Mouse (Mus musculus) forebrain, embryonic 11.5 days (tissue): ENCODE results near the gene Nav2. TPM values are rescaled to one million over a fixed set of nuclear protein-coding genes. Genes with fewer than 3 reads are reported as not detected.

ENCODE experiments used
- ATAC-seq: fragments of 200-750 bp; cut with Nextera tagmentation; replicated peaks from 2 replicates; pipeline ENCODE4 v1.8.0; 2017; ENCODE audit warnings: moderate TSS enrichment; ENCODE audit not compliant: low FRiP score
- DNase-seq: peaks from one replicate; pipeline ENCODE4 v3.0.0-alpha.2; 2017; ENCODE audit warnings: low spot score
- H3K27ac ChIP-seq: fragments of 300-500 bp; sonication (generic); 2 replicates; pipeline ENCODE4 v1.5.1; 2014; ENCODE audit warnings: low read depth, low read length
- H3K27me3 ChIP-seq: fragments of 300-500 bp; sonication (generic); 2 replicates; pipeline ENCODE4 v1.6.1; 2014; ENCODE audit warnings: mild to moderate bottlenecking, low read length, mixed read lengths; ENCODE audit not compliant: control insufficient read depth, insufficient read depth
- H3K36me3 ChIP-seq: fragments of 300-500 bp; sonication (generic); 2 replicates; pipeline ENCODE4 v1.6.1; 2014; ENCODE audit warnings: mild to moderate bottlenecking, low read length, moderate library complexity, mixed read lengths; ENCODE audit not compliant: control insufficient read depth, insufficient read depth
- H3K4me1 ChIP-seq: fragments of 300-500 bp; sonication (generic); replicated peaks from 2 replicates; pipeline ENCODE4 v1.6.1; 2014; ENCODE audit warnings: low read length, mixed read lengths; ENCODE audit not compliant: control insufficient read depth, insufficient read depth
- H3K4me2 ChIP-seq: fragments of 300-500 bp; sonication (generic); 2 replicates; pipeline ENCODE4 v1.6.1; 2014; ENCODE audit warnings: low read depth, mild to moderate bottlenecking, low read length, moderate library complexity, mixed read lengths; ENCODE audit not compliant: severe bottlenecking
- H3K4me3 ChIP-seq: fragments of 300-500 bp; sonication (generic); 2 replicates; pipeline ENCODE4 v1.5.1; 2014; ENCODE audit warnings: low read depth, low read length
- H3K9ac ChIP-seq: fragments of 300-500 bp; sonication (generic); 2 replicates; pipeline ENCODE4 v1.6.1; 2014; ENCODE audit warnings: low read length
- H3K9me3 ChIP-seq: fragments of 300-500 bp; sonication (generic); 2 replicates; pipeline ENCODE4 v1.6.1; 2016; ENCODE audit warnings: low read length, mixed read lengths; ENCODE audit not compliant: control insufficient read depth
- WGBS: fragments of 180-500 bp; shearing (Covaris S2); extraction: QIAGEN DNeasy Blood & Tissue Kit; methylation state at CpG from one replicate; pipeline ENCODE4 v1.1.7; 2014; 5-methylcytosine and 5-hydroxymethylcytosine counted together
- polyA plus RNA-seq: library from polyadenylated mRNA; unstranded; fragments of >200 nt; fragmentation: Nextera tagmentation; extraction: Ambion mirVana; gene quantifications from 2 replicates; pipeline ENCODE4 v1.2.1, GENCODE M21; 2014

Gene Nav2
- polyA plus RNA-seq, 1 experiment from 2014 or later, result 7.2 TPM

- WGBS, result 83% methylated on average over 4 of the region's 4 CpGs
- ATAC-seq, result no peak
- H3K9ac ChIP-seq, result no peak overlapping the region
Measured at GRCm38 (mm10) chr7:49190231-49190985, 281.9 kb downstream of the Nav2 start.

GRCm38 (mm10) chr7:49191081-49191678 is 282.7 kb downstream of the Nav2 start:
- Histone ChIP-seq H3K4me2 (no peak overlapping the region), H3K9me3 (no peaks in the 10 kb centered on the region), H3K9ac (no peak overlapping the region), H3K36me3 (no peaks in the 10 kb centered on the region), H3K4me3 (no peak overlapping the region), H3K27me3 (no peaks in the 10 kb centered on the region), H3K4me1 (no peaks in the 10 kb centered on the region), H3K27ac (no peak overlapping the region)
- no peak for DNase-seq
- peak; percentile 58; the same call in 1 of the 2 replicates for ATAC-seq
- 59% methylated on average over 7 of the region's 7 CpGs for WGBS

More at GRCm38 (mm10) chr7:49190231-49190985, 281.9 kb downstream of the Nav2 start:
- no peak for DNase-seq
- no peak overlapping the region for H3K27ac ChIP-seq
- no peaks in the 10 kb centered on the region for H3K9me3 ChIP-seq
- H3K4me3 ChIP-seq, result no peak overlapping the region
- no peak overlapping the region for H3K4me2 ChIP-seq
- no peaks in the 10 kb centered on the region for H3K36me3 ChIP-seq
- no peaks in the 10 kb centered on the region for H3K27me3 ChIP-seq
- no peaks in the 10 kb centered on the region for H3K4me1 ChIP-seq

- no peak overlapping the region for H3K9ac ChIP-seq
- H3K27ac ChIP-seq, result no peak overlapping the region
- H3K4me2 ChIP-seq, result no peak overlapping the region
- H3K27me3 ChIP-seq, result no peaks in the 10 kb centered on the region
- H3K4me3 ChIP-seq, result no peak overlapping the region
- ATAC-seq (no peak), DNase-seq (no peak)
- WGBS, result 93% methylated on average over 2 of the region's 2 CpGs
- no peaks in the 10 kb centered on the region for H3K4me1 ChIP-seq
- H3K9me3 ChIP-seq, result no peaks in the 10 kb centered on the region
- H3K36me3 ChIP-seq, result no peaks in the 10 kb centered on the region
Measured at GRCm38 (mm10) chr7:49192061-49192695, 283.7 kb downstream of the Nav2 start.

GRCm38 (mm10) chr7:49195711-49196147 is 287.2 kb downstream of the Nav2 start:
- Histone ChIP-seq H3K4me3 (no peak overlapping the region), H3K9ac (no peak overlapping the region), H3K27me3 (no peaks in the 10 kb centered on the region), H3K36me3 (no peaks in the 10 kb centered on the region), H3K27ac (no peak overlapping the region), H3K9me3 (no peaks in the 10 kb centered on the region), H3K4me2 (no peak overlapping the region), H3K4me1 (no peaks in the 10 kb centered on the region; the same call in 1 of the 2 replicates)
- WGBS, result 66% methylated on average over 5 of the region's 5 CpGs
- DNase-seq, result no peak
- ATAC-seq, result no peak

GRCm38 (mm10) chr7:49199366-49199765 is 290.9 kb downstream of the Nav2 start:
- DNase-seq, result no peak
- Histone ChIP-seq H3K27me3 (no peaks in the 10 kb centered on the region), H3K4me3 (no peak overlapping the region), H3K9me3 (no peaks in the 10 kb centered on the region), H3K27ac (no peak overlapping the region), H3K4me1 (no peaks in the 10 kb centered on the region; the same call in 1 of the 2 replicates), H3K9ac (no peak overlapping the region), H3K4me2 (no peak overlapping the region), H3K36me3 (no peaks in the 10 kb centered on the region)
- no peak for ATAC-seq
- WGBS, result 59% methylated on average over 6 of the region's 6 CpGs

GRCm38 (mm10) chr7:49200270-49200669 is 291.8 kb downstream of the Nav2 start:
- Histone ChIP-seq H3K4me3 (no peak overlapping the region), H3K9me3 (no peaks in the 10 kb centered on the region), H3K4me1 (no peaks in the 10 kb centered on the region; the same call in 1 of the 2 replicates), H3K36me3 (no peaks in the 10 kb centered on the region), H3K27me3 (no peaks in the 10 kb centered on the region), H3K4me2 (no peak overlapping the region), H3K9ac (no peak overlapping the region), H3K27ac (no peak overlapping the region)
- WGBS, result 93% methylated on average over 6 of the region's 6 CpGs
- ATAC-seq, result no peak
- DNase-seq, result no peak

GRCm38 (mm10) chr7:49202971-49203370 is 294.5 kb downstream of the Nav2 start:
- no peak overlapping the region for H3K27ac ChIP-seq
- 72% methylated on average over 4 of the region's 4 CpGs for WGBS
- no peak for ATAC-seq

GRCm38 (mm10) chr7:49204856-49205255 is 296.3 kb downstream of the Nav2 start:
- 84% methylated on average over 3 of the region's 3 CpGs for WGBS
- no peaks in the 10 kb centered on the region for H3K36me3 ChIP-seq
- DNase-seq, result no peak
- H3K27ac ChIP-seq, result no peak overlapping the region
- no peak overlapping the region for H3K4me2 ChIP-seq
- no peaks in the 10 kb centered on the region for H3K27me3 ChIP-seq
- H3K4me1 ChIP-seq, result peaks cover 4% of the 10 kb centered on the region; the same call in 1 of the 2 replicates
- no peak overlapping the region for H3K4me3 ChIP-seq
- ATAC-seq, result no peak
- no peak overlapping the region for H3K9ac ChIP-seq
- H3K9me3 ChIP-seq, result no peaks in the 10 kb centered on the region

More at GRCm38 (mm10) chr7:49202971-49203370, 294.5 kb downstream of the Nav2 start:
- no peaks in the 10 kb centered on the region for H3K27me3 ChIP-seq
- H3K4me1 ChIP-seq, result no peaks in the 10 kb centered on the region; the same call in 1 of the 2 replicates
- DNase-seq, result no peak
- no peaks in the 10 kb centered on the region for H3K9me3 ChIP-seq
- no peak overlapping the region for H3K4me3 ChIP-seq
- H3K36me3 ChIP-seq, result no peaks in the 10 kb centered on the region
- H3K9ac ChIP-seq, result no peak overlapping the region
- H3K4me2 ChIP-seq, result no peak overlapping the region
